Mouse (Mus musculus): ENCODE measurements around the gene 2700081O15Rik.

DNA sequence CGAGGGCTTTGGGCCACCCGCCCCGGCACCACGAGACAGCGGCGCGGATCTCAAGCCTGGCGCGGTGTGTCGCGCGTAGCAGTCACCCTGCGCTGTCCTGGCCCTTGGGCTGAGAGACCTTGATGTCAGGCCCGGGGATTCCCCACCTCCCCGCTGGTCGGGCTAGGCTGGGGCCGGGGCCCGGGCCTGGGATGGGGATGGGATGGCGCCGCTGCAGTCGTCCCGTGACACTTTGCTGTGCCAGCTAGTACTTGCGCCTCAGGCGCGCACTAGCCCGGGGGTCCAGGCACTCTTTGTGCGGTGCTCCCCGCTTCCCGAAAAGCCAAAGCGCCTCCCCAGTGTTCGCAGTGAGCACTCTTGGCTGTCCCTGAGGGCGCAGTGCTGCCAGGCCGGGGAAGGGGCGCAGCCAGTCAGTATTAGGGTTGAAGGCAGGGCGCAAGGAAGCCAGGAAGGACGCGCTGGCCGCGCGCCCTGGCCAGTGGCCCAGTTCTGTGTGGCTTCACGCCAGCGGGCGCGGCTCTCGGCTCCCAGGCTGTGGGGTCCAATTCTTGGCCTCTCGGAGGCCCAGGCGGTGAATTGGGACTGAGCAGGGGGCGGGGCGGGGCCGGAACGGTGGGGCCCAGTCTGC is 5.7 kb downstream of the 2700081O15Rik start:
- no peak for TF ChIP-seq CTCF (IDR thresholded peaks at IDR 0.05; ENCODE audit: control insufficient read depth, insufficient read depth, insufficient replicate concordance, low read depth, low read length)
- no peak for TF ChIP-seq POLR2A (IDR thresholded peaks at IDR 0.05; ENCODE audit: control insufficient read depth, low read depth, low read length)
